Mouse (Mus musculus) kidney, embryonic 14.5 days (tissue): ENCODE measurements around the gene Gm9844. TPM values are rescaled to one million over a fixed set of nuclear protein-coding genes. Genes with fewer than 3 reads are reported as not detected.
"Not testable (repeated sequence)": the region's sequence is repeated elsewhere in the genome, so short reads cannot be mapped to it uniquely, and the experiment has no call there.

Experiments
- ATAC-seq: fragments of 200-750 bp; cut with Nextera tagmentation; 2 replicates; pipeline ENCODE4 v1.8.0; 2017; ENCODE audit warnings: moderate number of reproducible peaks, mild to moderate bottlenecking, moderate TSS enrichment, moderate library complexity; ENCODE audit not compliant: low FRiP score, low TSS enrichment
- H3K27ac ChIP-seq: fragments of 300-500 bp; sonication (generic); 2 replicates; pipeline ENCODE4 v1.5.1; 2014; ENCODE audit warnings: low read depth, mild to moderate bottlenecking, low read length, moderate library complexity, mixed read lengths
- H3K27me3 ChIP-seq: fragments of 300-500 bp; sonication (generic); 2 replicates; pipeline ENCODE4 v1.6.1; 2014; ENCODE audit warnings: mild to moderate bottlenecking, low read length; ENCODE audit not compliant: control insufficient read depth, insufficient read depth
- H3K36me3 ChIP-seq: fragments of 300-500 bp; sonication (generic); 2 replicates; pipeline ENCODE4 v1.6.1; 2014; ENCODE audit warnings: low read length, mixed read lengths; ENCODE audit not compliant: control insufficient read depth, insufficient read depth
- H3K4me1 ChIP-seq: fragments of 300-500 bp; sonication (generic); 2 replicates; pipeline ENCODE4 v1.6.1; 2014; ENCODE audit warnings: low read length, mixed read lengths; ENCODE audit not compliant: control insufficient read depth, insufficient read depth
- H3K4me2 ChIP-seq: fragments of 300-500 bp; sonication (generic); replicated peaks from 2 replicates; pipeline ENCODE4 v1.6.1; 2014; ENCODE audit warnings: low read depth, mild to moderate bottlenecking, low read length
- H3K4me3 ChIP-seq: fragments of 300-500 bp; sonication (generic); 2 replicates; pipeline ENCODE4 v1.5.1; 2014; ENCODE audit warnings: mild to moderate bottlenecking, low read length
- H3K9ac ChIP-seq: fragments of 300-500 bp; sonication (generic); 2 replicates; pipeline ENCODE4 v1.6.1; 2014; ENCODE audit warnings: low read depth, mild to moderate bottlenecking, low read length, moderate library complexity
- H3K9me3 ChIP-seq: fragments of 300-500 bp; sonication (generic); 2 replicates; pipeline ENCODE4 v1.6.1; 2016; ENCODE audit warnings: low read length; ENCODE audit not compliant: control insufficient read depth
- WGBS: fragments of 180-500 bp; shearing (Covaris S2); extraction: QIAGEN DNeasy Blood & Tissue Kit; methylation state at CpG from one replicate; pipeline ENCODE4 v1.1.7; 2014; 5-methylcytosine and 5-hydroxymethylcytosine counted together
- polyA plus RNA-seq: library from polyadenylated mRNA; unstranded; fragments of >200 nt; fragmentation: Nextera tagmentation; extraction: Ambion mirVana; gene quantifications from 2 replicates; pipeline ENCODE4 v1.2.1, GENCODE M21; 2014

The Gm9844 gene
- 18.8 and 22.4 TPM in 2 replicates for polyA plus RNA-seq

DNA sequence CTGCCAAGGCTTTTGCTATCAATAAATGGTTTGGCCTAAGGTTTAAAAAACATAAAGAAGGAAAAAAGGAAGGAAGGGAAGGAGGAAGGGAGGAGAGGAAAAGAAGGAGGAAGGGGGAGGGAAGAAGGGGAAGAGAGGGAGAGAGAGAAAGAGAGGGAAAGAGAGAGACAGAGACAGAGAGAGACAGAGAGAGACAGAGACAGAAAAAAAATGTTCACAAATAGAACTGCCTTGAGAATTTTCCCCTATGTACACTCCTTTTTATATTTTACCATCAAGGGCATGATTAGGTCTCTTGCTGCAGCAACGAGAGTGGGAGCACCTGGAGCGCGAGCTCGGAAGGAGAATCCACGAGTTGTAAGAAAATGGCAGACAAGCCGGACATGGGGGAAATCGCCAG lies at the start of gene Gm9844:
Gene Gm9844, plus strand, starts transcription at position 301 of the 400 bp plus-strand sequence.
- H3K4me2 ChIP-seq = no peak within 1 kb of the TSS
- H3K27ac ChIP-seq = no peak within 1 kb of the TSS
- no peaks in the 10 kb centered on the region for H3K9me3 ChIP-seq
- 83% methylated on average over 7 of the region's 7 CpGs for WGBS
- no peak within 1 kb of the TSS for H3K9ac ChIP-seq
- H3K27me3 ChIP-seq = no peaks in the 10 kb centered on the region
- ATAC-seq = no peak
- H3K4me1 ChIP-seq = no peaks in the 10 kb centered on the region
- H3K36me3 ChIP-seq = no peaks in the 10 kb centered on the region
- no peak within 1 kb of the TSS for H3K4me3 ChIP-seq

DNA sequence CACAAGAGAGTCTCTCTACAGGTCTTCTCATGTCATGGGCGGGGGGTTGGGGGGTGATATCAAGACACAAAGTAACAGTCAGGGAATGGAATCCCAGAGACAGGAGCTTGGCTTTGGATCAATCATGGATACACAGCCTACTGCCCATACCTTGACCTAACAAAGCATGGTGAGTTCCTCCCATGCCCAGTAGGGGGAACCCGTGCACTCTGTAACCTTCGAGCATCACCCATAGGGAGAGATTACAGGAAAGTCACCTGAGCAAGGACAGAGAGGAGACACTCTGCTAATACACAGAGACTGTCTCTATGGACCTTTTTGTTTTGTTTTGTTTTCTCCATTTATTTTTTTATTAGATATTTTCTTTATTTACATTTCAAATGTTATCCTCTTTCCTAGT lies 44.5 kb upstream of the Gm9844 start:
- no peaks in the 10 kb centered on the region for H3K27me3 ChIP-seq
- H3K4me1 ChIP-seq = no peaks in the 10 kb centered on the region
- no peaks in the 10 kb centered on the region for H3K9me3 ChIP-seq
- H3K27ac ChIP-seq = no peak overlapping the region
- no peaks in the 10 kb centered on the region for H3K36me3 ChIP-seq
- H3K4me3 ChIP-seq = no peak overlapping the region
- no peak overlapping the region for H3K4me2 ChIP-seq
- H3K9ac ChIP-seq = no peak overlapping the region
- WGBS = 4% methylated on average over 3 of the region's 3 CpGs
- peak; percentile 84 for ATAC-seq

DNA sequence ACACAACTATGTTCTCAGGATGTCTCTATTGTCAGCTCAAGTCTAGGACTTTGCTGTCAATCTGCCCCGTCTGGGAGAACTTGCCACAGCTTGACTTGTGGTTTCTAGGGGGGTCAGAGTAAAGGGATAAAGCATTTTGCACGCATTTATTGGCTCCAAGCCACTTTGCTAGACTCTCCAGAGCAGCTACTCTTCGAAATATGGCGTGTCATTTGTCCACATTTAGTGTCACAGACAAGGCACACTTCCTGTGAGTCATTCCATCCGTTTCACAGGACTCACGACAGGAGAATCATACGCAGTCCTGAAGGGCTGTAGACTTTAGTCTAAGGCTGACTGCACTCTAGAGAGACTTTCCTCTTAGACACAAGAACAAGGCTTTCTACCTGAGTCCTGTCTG lies 37.6 kb upstream of the Gm9844 start:
- Histone ChIP-seq H3K4me2 (no peak overlapping the region), H3K27ac (no peak overlapping the region), H3K9ac (no peak overlapping the region), H3K36me3 (no peaks in the 10 kb centered on the region), H3K27me3 (no peaks in the 10 kb centered on the region), H3K4me1 (no peaks in the 10 kb centered on the region), H3K4me3 (no peak overlapping the region), H3K9me3 (no peaks in the 10 kb centered on the region)
- ATAC-seq = no peak
- 66% methylated on average over 7 of the region's 7 CpGs for WGBS

DNA sequence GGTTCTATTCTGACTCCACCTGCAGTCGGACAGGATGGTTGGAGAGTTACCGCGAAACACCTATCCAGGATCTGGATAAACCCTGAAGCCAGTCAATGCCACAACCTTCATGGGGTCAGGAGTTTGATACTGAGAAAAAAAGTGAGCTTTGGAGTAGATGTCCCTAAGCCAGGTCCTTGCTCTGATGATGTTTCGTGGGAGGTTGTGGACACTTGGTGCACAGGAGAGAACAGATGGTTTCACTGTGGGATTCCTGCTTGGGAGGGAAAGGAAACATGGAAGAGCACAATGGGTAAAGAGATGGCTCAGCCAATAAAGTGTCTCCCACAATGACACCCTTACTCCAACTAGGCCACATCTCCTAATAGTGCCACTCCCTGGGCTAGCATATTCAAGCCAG lies 34.8 kb upstream of the Gm9844 start:
- Histone ChIP-seq H3K4me3 (no peak overlapping the region), H3K4me2 (no peak overlapping the region), H3K9me3 (no peaks in the 10 kb centered on the region), H3K9ac (no peak overlapping the region), H3K4me1 (no peaks in the 10 kb centered on the region), H3K27me3 (no peaks in the 10 kb centered on the region), H3K36me3 (no peaks in the 10 kb centered on the region), H3K27ac (no peak overlapping the region)
- no peak for ATAC-seq
- 93% methylated on average over 4 of the region's 4 CpGs for WGBS

DNA sequence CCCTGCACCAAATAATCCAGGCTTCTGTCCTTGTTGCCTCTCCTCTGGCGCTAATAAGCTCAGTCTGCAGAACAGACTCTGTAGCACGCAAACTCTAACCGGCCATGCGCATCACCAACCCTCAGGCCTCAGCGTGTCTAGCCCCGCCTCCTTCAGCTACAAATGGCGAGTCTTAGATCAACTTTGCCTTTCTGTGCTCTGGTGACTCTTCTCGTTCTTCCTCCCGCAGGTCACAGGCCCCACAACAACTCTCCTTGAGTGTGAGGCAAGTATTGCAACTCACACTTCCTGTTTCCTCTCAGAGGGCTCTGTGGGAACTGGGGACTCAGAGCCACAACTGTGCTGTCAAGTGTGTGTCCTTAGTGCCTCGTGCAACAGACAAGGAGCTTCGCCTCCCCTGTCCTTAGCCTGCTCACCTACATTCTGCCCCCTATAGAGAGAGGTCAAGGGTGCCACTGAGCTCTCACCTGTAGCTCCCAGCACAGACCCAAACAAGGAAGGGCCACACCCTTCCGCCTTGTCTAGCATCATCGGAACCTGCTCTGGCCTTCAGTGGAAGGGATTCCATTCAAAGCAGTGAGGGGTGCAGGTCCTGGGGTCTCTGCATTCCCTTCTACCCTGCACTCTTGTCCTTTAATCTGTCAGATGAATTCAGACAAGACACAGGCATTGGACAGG lies 23.1 kb upstream of the Gm9844 start:
- not testable (repeated sequence) for H3K9ac ChIP-seq, H3K27ac ChIP-seq, H3K4me2 ChIP-seq, H3K4me1 ChIP-seq, H3K4me3 ChIP-seq, H3K36me3 ChIP-seq, H3K9me3 ChIP-seq, H3K27me3 ChIP-seq
- ATAC-seq = 0 out of 2 replicates have a peak, but pooled peaks have one; percentile 24
- 53% methylated on average over 11 of the region's 13 CpGs for WGBS

DNA sequence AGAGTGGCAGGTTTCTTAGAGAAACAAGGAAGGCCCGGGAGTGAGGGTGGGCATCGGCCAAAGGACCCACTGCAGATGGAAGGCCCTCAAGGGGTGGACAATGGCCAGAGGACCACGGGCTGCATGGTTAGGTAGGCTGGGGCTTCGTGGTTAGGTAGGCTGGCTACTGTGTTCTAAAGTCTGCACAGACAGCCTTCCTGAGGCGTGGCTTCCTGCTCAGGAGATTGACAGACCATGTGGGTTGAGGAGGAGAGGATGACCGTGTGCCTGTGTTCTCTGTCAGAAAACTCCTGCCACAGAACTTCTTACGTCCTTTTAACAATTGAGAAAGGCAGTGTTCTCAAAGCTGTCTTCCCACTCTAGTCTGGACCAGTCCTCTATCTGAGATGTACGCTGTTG lies 22.6 kb upstream of the Gm9844 start:
- H3K9me3 ChIP-seq = no peaks in the 10 kb centered on the region
- H3K4me1 ChIP-seq = no peaks in the 10 kb centered on the region
- no peak overlapping the region for H3K4me3 ChIP-seq
- H3K27me3 ChIP-seq = no peaks in the 10 kb centered on the region
- WGBS = 83% methylated on average over 8 of the region's 8 CpGs
- no peaks in the 10 kb centered on the region for H3K36me3 ChIP-seq
- H3K27ac ChIP-seq = no peak overlapping the region
- no peak for ATAC-seq
- no peak overlapping the region for H3K9ac ChIP-seq
- no peak overlapping the region for H3K4me2 ChIP-seq

DNA sequence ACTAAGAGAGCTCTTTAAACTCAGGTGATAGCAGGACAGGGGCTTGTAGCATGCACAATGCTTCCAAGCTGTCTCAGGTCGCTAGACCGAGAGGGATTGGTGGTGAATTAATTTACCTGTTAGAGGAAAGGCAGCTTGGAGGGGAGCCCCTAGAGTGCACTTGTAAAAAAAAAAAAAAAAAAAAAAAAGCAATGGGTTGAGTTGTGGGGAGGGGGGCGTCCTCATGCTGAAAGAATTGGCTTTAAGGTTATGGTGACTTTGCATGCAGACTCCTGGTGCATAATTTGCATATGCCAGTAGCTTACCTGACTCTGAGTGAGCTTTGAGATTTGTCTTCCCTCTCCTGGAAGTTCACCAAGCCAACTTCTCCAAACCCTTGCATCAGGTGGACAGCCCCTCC lies 21.7 kb upstream of the Gm9844 start:
- WGBS = 71% methylated on average over 3 of the region's 3 CpGs
- H3K4me2 ChIP-seq = no peak overlapping the region
- no peaks in the 10 kb centered on the region for H3K36me3 ChIP-seq
- H3K27me3 ChIP-seq = no peaks in the 10 kb centered on the region
- H3K27ac ChIP-seq = no peak overlapping the region
- no peak overlapping the region for H3K4me3 ChIP-seq
- no peak overlapping the region for H3K9ac ChIP-seq
- ATAC-seq = no peak
- no peaks in the 10 kb centered on the region for H3K9me3 ChIP-seq
- no peaks in the 10 kb centered on the region for H3K4me1 ChIP-seq

DNA sequence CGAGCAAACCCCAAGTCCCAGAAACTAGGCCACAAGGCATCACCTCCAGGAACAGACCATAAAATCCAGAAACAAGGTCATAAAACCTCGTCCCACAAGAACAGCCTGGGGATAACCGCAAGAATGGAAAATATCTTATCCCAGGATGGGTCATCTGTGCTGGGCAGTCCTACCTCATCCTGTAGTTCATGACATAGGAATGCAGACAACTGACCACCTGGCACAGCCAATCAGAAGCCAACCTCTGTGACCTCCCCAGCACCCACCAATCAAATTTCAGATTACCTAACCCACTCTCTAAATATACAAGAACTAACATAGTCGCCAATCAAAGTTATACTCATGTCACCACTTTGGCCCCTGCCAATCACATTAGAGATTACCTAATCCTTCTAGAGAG lies 21.0 kb upstream of the Gm9844 start:
- 74% methylated on average over 4 of the region's 4 CpGs for WGBS
- no peaks in the 10 kb centered on the region for H3K36me3 ChIP-seq
- no peaks in the 10 kb centered on the region for H3K4me1 ChIP-seq
- H3K27ac ChIP-seq = no peak overlapping the region
- H3K4me3 ChIP-seq = no peak overlapping the region
- H3K9ac ChIP-seq = no peak overlapping the region
- H3K9me3 ChIP-seq = no peaks in the 10 kb centered on the region
- ATAC-seq = no peak
- no peak overlapping the region for H3K4me2 ChIP-seq
- H3K27me3 ChIP-seq = no peaks in the 10 kb centered on the region

DNA sequence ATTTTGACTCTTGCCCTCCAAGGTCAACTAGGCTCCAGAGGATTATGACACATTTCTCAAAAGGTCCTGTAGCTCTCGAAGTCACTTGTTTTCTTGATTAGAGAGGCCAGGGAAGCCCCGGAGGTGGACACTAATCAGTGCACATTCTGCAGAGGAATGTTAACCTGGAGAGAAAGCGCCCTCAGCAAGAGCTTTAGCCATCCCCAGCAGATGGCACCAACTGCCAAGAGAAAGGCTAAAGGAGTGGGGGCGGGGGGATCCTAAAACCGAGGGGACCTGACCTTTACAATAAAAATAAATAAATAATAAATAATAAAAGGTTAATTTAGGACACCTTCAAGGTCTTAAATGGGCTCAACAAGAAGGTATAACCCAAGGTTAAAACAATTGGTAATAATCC lies 17.9 kb upstream of the Gm9844 start:
- H3K9ac ChIP-seq = no peak overlapping the region
- no peaks in the 10 kb centered on the region for H3K4me1 ChIP-seq
- H3K4me3 ChIP-seq = no peak overlapping the region
- no peak overlapping the region for H3K4me2 ChIP-seq
- H3K36me3 ChIP-seq = no peaks in the 10 kb centered on the region
- ATAC-seq = no peak
- no peaks in the 10 kb centered on the region for H3K9me3 ChIP-seq
- 44% methylated on average over 5 of the region's 5 CpGs for WGBS
- H3K27me3 ChIP-seq = no peaks in the 10 kb centered on the region
- no peak overlapping the region for H3K27ac ChIP-seq
